Mouse (Mus musculus): ENCODE results near the gene Akap6. TPM values are rescaled to one million over a fixed set of nuclear protein-coding genes. Genes with fewer than 3 reads are reported as not detected.

Akap6 gene
- polyA plus RNA-seq, 1 experiment from 2014 or later = 10.8 TPM

DNA sequence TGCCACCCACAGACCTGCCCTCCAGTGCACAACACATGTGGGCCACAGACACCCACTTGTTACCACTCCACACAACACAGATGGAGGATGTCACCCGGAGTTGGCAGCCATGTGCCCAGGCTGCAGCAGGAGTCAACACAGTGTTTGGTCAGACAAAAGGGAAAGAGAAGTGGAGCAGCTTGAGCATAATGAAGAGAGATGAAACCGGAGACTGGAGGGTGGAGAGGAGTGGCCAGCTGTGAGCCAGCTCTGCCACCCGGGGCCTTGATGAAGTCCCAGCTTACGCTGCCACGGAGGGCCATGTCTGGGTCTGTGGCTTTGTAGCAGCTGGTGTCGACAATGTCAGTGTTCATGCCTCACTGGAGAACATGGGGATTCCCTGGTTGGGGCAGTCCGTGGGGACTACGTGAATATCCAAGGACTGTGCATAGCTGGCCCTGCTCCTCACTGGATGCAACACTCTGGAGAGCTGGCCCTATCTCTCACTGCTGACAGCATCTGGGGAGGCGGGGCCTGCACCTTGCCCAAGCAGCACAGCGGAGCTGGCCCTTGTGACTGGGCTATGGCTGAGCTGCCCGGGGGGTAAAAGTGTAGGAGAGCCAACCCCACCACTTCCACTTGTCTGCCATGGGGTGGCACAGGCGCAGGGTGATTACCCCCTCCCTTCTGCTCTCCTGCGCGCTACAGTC, 148.8 kb downstream of the Akap6 start:
- H3K27me3 ChIP-seq (ENCODE audit: control insufficient read depth, insufficient read depth, low read length) = no peaks in the 10 kb centered on the region
- H3K9ac ChIP-seq (ENCODE audit: low read length) = peak overlapping the region; percentile 51; the same call in 1 of the 2 replicates
- H3K4me2 ChIP-seq (ENCODE audit: low read depth, low read length) = peak overlapping the region; percentile 22; the same call in 1 of the 2 replicates
- 36% methylated on average over 13 of the region's 14 CpGs for WGBS
- 0 out of 2 replicates have a peak overlapping the region, but pooled peaks have one; percentile 9 for H3K4me3 ChIP-seq (ENCODE audit: low read length)
- H3K4me1 ChIP-seq (ENCODE audit: control insufficient read depth, insufficient read depth, low read length) = peaks cover 37% of the 10 kb centered on the region
- H3K27ac ChIP-seq (ENCODE audit: low read length) = peak overlapping the region; percentile 72
- H3K9me3 ChIP-seq (replicated peaks; ENCODE audit: control insufficient read depth, low read length) = no peaks in the 10 kb centered on the region
- ATAC-seq (replicated peaks; ENCODE audit: extremely low read depth, insufficient read depth, low FRiP score) = peak; percentile 88
- no peaks in the 10 kb centered on the region for H3K36me3 ChIP-seq (ENCODE audit: control insufficient read depth, insufficient read depth)

DNA sequence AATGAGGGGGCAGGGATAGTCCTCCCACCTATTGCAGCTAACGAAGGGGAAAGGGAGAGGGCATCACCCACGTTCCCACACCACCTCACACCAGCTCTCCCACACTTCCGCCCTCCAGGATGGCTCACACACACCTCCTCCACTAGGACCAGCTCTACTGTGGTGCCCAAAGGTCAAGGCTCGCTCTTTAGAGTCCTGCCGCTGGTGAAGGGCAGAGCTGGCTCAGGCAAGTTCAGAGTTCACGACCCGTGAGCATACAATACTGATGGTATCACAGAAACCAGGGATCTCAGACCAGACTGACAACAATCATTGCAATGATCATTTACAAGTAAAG, 149.3 kb downstream of the Akap6 start:
- WGBS = 58% methylated on average over 7 of the region's 7 CpGs
- no peaks in the 10 kb centered on the region for H3K9me3 ChIP-seq (replicated peaks; ENCODE audit: control insufficient read depth, low read length)
- no peaks in the 10 kb centered on the region for H3K27me3 ChIP-seq (ENCODE audit: control insufficient read depth, insufficient read depth, low read length)
- 0 out of 2 replicates have a peak overlapping the region, but pooled peaks have one; percentile 42 for H3K9ac ChIP-seq (ENCODE audit: low read length)
- no peaks in the 10 kb centered on the region for H3K36me3 ChIP-seq (ENCODE audit: control insufficient read depth, insufficient read depth)
- H3K4me3 ChIP-seq (ENCODE audit: low read length) = no peak overlapping the region
- H3K27ac ChIP-seq (ENCODE audit: low read length) = peak overlapping the region; percentile 72; the same call in 1 of the 2 replicates
- no peak for ATAC-seq (replicated peaks; ENCODE audit: extremely low read depth, insufficient read depth, low FRiP score)
- H3K4me2 ChIP-seq (ENCODE audit: low read depth, low read length) = peak overlapping the region; percentile 22; the same call in 1 of the 2 replicates
- peaks cover 39% of the 10 kb centered on the region for H3K4me1 ChIP-seq (ENCODE audit: control insufficient read depth, insufficient read depth, low read length)

DNA sequence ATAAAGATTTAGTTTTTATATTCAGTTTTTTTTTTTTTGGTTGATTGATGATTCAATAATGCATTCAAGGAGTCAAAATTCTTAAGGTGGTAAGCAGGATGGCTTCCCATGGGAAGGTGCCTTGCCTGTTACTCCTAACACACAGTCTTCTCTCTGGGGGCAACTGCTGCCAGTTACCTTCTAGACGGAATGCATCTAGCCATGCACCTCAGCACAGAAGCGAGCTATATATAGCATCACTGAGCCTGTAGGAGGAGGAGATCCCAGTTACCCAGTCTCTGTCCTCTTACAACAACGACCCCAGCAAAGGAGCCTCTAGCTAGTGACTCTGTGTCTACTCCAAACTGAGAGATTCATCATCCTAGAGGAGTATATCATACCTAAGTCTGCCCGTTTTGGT, 150.1 kb downstream of the Akap6 start:
- Histone ChIP-seq H3K27me3 (ENCODE audit: control insufficient read depth, insufficient read depth, low read length) (no peaks in the 10 kb centered on the region), H3K4me2 (ENCODE audit: low read depth, low read length) (0 out of 2 replicates have a peak overlapping the region, but pooled peaks have one; percentile 13), H3K36me3 (ENCODE audit: control insufficient read depth, insufficient read depth) (no peaks in the 10 kb centered on the region), H3K9ac (ENCODE audit: low read length) (no peak overlapping the region), H3K27ac (ENCODE audit: low read length) (peak overlapping the region; percentile 39; the same call in 1 of the 2 replicates), H3K4me1 (ENCODE audit: control insufficient read depth, insufficient read depth, low read length) (peaks cover 46% of the 10 kb centered on the region), H3K4me3 (ENCODE audit: low read length) (no peak overlapping the region), H3K9me3 (replicated peaks; ENCODE audit: control insufficient read depth, low read length) (no peaks in the 10 kb centered on the region)
- 45% methylated on average over 4 of the region's 4 CpGs for WGBS
- ATAC-seq (replicated peaks; ENCODE audit: extremely low read depth, insufficient read depth, low FRiP score) = no peak

DNA sequence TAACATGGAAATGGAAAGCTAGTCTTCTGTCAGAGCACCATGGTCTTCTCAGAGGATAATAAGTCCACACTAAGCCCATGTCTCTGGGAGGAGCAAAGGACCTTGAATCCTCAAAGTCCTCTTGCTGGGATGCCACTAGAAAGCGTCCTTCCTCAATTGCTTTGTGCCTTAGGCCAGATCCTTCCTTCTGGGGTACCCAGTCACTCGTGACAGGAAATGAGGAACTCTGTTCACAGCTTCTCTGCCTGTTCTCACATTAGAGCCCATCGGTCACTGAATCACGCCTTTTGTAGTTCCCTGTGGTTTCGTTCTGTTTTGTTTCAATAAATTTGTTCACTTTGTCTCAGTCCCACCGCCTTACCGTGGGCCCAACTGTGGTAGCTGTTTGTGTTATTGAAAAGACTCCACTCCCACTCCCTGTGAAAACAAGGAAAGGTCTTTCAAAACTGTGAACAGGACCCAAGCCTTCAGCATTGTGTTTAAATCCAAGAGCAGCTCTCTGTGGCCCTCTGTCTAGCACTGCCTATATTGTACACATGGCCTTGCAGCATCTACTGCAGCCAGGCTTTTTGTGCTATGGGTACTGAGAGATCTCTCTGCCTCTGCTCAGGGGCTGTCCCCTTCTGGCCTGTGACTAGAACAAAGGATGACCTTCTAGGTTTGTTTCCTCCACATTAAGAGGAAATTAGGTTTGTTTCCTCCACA, 151.3 kb downstream of the Akap6 start:
- peaks cover 46% of the 10 kb centered on the region for H3K4me1 ChIP-seq (ENCODE audit: control insufficient read depth, insufficient read depth, low read length)
- H3K9ac ChIP-seq (ENCODE audit: low read length) = peak overlapping the region; percentile 50
- H3K27ac ChIP-seq (ENCODE audit: low read length) = peak overlapping the region; percentile 83
- no peak overlapping the region for H3K4me3 ChIP-seq (ENCODE audit: low read length)
- no peak overlapping the region for H3K4me2 ChIP-seq (ENCODE audit: low read depth, low read length)
- ATAC-seq (replicated peaks; ENCODE audit: extremely low read depth, insufficient read depth, low FRiP score) = no peak
- WGBS = 70% methylated on average over 7 of the region's 7 CpGs
- H3K36me3 ChIP-seq (ENCODE audit: control insufficient read depth, insufficient read depth) = no peaks in the 10 kb centered on the region
- no peaks in the 10 kb centered on the region for H3K27me3 ChIP-seq (ENCODE audit: control insufficient read depth, insufficient read depth, low read length)
- H3K9me3 ChIP-seq (replicated peaks; ENCODE audit: control insufficient read depth, low read length) = no peaks in the 10 kb centered on the region

DNA sequence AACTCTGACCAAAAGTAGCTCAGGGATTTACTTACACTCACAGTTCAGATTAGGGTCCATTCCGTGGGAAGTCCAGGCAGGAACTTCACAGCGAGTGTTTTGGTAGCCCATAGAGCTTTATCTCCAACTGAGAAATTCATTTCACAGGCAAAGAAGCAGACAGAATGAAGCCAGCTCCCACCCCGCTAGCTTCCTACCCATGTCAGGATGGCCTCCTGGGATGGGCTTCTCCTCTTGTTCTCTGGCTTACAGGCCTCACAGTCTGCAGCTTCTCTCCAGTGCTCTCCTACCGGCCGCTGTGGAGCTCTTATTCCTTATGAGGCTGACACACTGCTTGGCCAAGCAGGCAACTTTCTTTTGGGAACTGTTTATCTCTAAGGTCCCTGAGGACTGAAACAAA, 152.0 kb downstream of the Akap6 start:
- no peak overlapping the region; the same call in 1 of the 2 replicates for H3K4me2 ChIP-seq (ENCODE audit: low read depth, low read length)
- peaks cover 46% of the 10 kb centered on the region for H3K4me1 ChIP-seq (ENCODE audit: control insufficient read depth, insufficient read depth, low read length)
- peak overlapping the region; percentile 50 for H3K9ac ChIP-seq (ENCODE audit: low read length)
- H3K4me3 ChIP-seq (ENCODE audit: low read length) = no peak overlapping the region
- 43% methylated on average over 5 of the region's 5 CpGs for WGBS
- no peaks in the 10 kb centered on the region for H3K27me3 ChIP-seq (ENCODE audit: control insufficient read depth, insufficient read depth, low read length)
- H3K9me3 ChIP-seq (replicated peaks; ENCODE audit: control insufficient read depth, low read length) = no peaks in the 10 kb centered on the region
- no peaks in the 10 kb centered on the region for H3K36me3 ChIP-seq (ENCODE audit: control insufficient read depth, insufficient read depth)
- no peak for ATAC-seq (replicated peaks; ENCODE audit: extremely low read depth, insufficient read depth, low FRiP score)
- H3K27ac ChIP-seq (ENCODE audit: low read length) = peak overlapping the region; percentile 83

DNA sequence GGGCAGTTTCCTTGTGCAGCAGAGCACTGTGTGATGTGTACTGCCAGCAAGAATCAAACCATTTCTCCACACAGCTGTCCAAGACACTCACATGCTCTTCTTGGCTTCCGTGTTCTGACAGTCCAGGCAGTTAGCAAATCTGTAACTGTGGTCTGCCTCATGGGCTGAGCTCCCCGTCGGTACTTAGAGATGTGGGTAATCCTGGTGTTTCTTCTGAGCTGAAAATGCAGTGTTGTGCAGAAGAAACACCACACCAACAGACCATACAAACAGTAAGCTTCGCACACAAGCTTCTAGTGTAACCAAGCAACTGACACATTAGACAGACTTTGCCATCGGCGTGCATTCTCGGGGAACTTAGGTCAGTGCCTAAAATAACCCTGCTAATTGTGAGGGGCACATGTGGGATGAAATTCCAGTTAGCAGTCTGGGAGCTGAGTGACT, 155.1 kb downstream of the Akap6 start:
- Histone ChIP-seq H3K27ac (ENCODE audit: low read length) (peak overlapping the region; percentile 98), H3K4me3 (ENCODE audit: low read length) (peak overlapping the region; percentile 63), H3K4me1 (ENCODE audit: control insufficient read depth, insufficient read depth, low read length) (peaks cover 30% of the 10 kb centered on the region), H3K27me3 (ENCODE audit: control insufficient read depth, insufficient read depth, low read length) (no peaks in the 10 kb centered on the region), H3K36me3 (ENCODE audit: control insufficient read depth, insufficient read depth) (no peaks in the 10 kb centered on the region), H3K4me2 (ENCODE audit: low read depth, low read length) (peak overlapping the region; percentile 57), H3K9ac (ENCODE audit: low read length) (peak overlapping the region; percentile 80), H3K9me3 (replicated peaks; ENCODE audit: control insufficient read depth, low read length) (no peaks in the 10 kb centered on the region)
- peak; percentile 88 for ATAC-seq (replicated peaks; ENCODE audit: extremely low read depth, insufficient read depth, low FRiP score)
- WGBS = 23% methylated on average over 7 of the region's 7 CpGs

DNA sequence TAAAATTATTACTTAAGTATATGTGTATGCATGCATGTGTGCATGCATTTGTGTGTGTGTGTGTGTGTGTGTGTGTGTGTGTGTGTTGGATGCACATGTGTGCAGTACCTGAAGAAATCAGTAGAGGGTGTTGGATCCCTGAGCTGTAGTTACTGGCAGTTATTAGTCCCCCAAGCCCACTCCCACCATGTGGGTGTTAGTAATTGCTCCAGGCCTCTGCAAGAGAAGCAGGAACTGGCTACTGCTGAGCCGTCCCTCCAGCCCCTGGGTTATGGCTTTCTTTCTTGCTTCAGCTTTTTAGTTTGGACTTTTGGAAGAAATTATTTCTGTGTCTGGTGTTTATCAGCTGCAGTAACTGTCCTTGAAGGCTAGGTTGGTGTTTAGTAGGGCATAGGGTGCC, 156.9 kb downstream of the Akap6 start:
- Histone ChIP-seq H3K36me3 (ENCODE audit: control insufficient read depth, insufficient read depth) (no peaks in the 10 kb centered on the region), H3K4me2 (ENCODE audit: low read depth, low read length) (peak overlapping the region; percentile 62), H3K9ac (ENCODE audit: low read length) (peak overlapping the region; percentile 64), H3K4me3 (ENCODE audit: low read length) (peak overlapping the region; percentile 53), H3K27me3 (ENCODE audit: control insufficient read depth, insufficient read depth, low read length) (no peaks in the 10 kb centered on the region), H3K9me3 (replicated peaks; ENCODE audit: control insufficient read depth, low read length) (no peaks in the 10 kb centered on the region), H3K27ac (ENCODE audit: low read length) (peak overlapping the region; percentile 73), H3K4me1 (ENCODE audit: control insufficient read depth, insufficient read depth, low read length) (peaks cover 15% of the 10 kb centered on the region)
- WGBS = 50% methylated on average over 1 of the region's 1 CpGs
- ATAC-seq (replicated peaks; ENCODE audit: extremely low read depth, insufficient read depth, low FRiP score) = no peak

DNA sequence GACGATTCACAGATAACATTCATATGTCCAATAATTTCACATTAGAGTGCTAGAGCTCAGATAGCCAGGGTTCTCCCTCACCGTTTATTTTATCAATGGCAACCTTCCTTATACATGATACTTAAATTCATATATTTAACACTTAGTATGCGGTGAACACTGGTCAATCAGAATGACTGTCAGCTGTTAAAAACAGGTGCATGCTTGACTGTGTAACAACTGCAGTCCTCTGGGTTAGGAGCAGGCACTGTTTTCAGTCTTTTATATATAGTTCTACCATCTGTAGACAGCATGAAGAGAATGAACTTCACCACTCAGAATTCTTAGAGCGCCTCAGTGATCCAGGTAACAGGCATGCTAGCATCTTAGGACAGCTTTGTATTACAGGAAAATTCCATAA, 158.1 kb downstream of the Akap6 start:
- Histone ChIP-seq H3K9ac (ENCODE audit: low read length) (peak overlapping the region; percentile 38; the same call in 1 of the 2 replicates), H3K4me1 (ENCODE audit: control insufficient read depth, insufficient read depth, low read length) (peaks cover 11% of the 10 kb centered on the region), H3K4me2 (ENCODE audit: low read depth, low read length) (peak overlapping the region; percentile 49), H3K36me3 (ENCODE audit: control insufficient read depth, insufficient read depth) (no peaks in the 10 kb centered on the region), H3K27ac (ENCODE audit: low read length) (no peak overlapping the region), H3K9me3 (replicated peaks; ENCODE audit: control insufficient read depth, low read length) (no peaks in the 10 kb centered on the region), H3K4me3 (ENCODE audit: low read length) (peak overlapping the region; percentile 14; the same call in 1 of the 2 replicates), H3K27me3 (ENCODE audit: control insufficient read depth, insufficient read depth, low read length) (no peaks in the 10 kb centered on the region)
- 76% methylated on average over 4 of the region's 4 CpGs for WGBS
- no peak for ATAC-seq (replicated peaks; ENCODE audit: extremely low read depth, insufficient read depth, low FRiP score)

DNA sequence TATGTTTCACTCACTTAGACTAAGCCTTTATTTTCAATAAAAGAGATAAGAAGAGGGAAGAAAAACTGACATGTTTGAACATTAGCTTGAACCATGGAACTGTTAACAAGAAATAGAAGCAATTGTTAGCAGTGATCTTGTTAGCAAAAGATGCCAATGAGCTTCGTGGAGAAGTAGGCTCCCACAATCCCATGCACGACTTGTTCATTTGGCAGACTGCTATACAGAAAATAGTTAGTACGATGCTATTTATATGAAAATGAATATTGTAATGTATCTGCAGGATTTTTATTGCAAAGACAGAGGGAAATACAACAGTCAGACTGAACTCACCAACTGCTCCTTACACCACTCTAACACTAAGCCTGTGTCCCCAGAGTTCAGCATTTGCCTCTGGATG, 162.7 kb downstream of the Akap6 start:
- 78% methylated on average over 3 of the region's 3 CpGs for WGBS
- H3K9ac ChIP-seq (ENCODE audit: low read length) = no peak overlapping the region
- no peak overlapping the region for H3K4me2 ChIP-seq (ENCODE audit: low read depth, low read length)
- H3K36me3 ChIP-seq (ENCODE audit: control insufficient read depth, insufficient read depth) = no peaks in the 10 kb centered on the region
- no peak for ATAC-seq (replicated peaks; ENCODE audit: extremely low read depth, insufficient read depth, low FRiP score)
- H3K27me3 ChIP-seq (ENCODE audit: control insufficient read depth, insufficient read depth, low read length) = no peaks in the 10 kb centered on the region
- no peaks in the 10 kb centered on the region for H3K4me1 ChIP-seq (ENCODE audit: control insufficient read depth, insufficient read depth, low read length)
- H3K9me3 ChIP-seq (replicated peaks; ENCODE audit: control insufficient read depth, low read length) = peaks cover 5% of the 10 kb centered on the region
- no peak overlapping the region for H3K27ac ChIP-seq (ENCODE audit: low read length)
- no peak overlapping the region for H3K4me3 ChIP-seq (ENCODE audit: low read length)
